Mouse (Mus musculus): Measurements from ENCODE around the gene Ccdc36.

Gene Ccdc36

GRCm38 (mm10) chr9:108441236-108441919 lies 13.1 kb upstream of the Ccdc36 start:
- no peak for DNase-seq

GRCm38 (mm10) chr9:108440485-108440884 lies 12.2 kb upstream of the Ccdc36 start:
- DNase-seq = no peak

GRCm38 (mm10) chr9:108439176-108439575 lies 10.9 kb upstream of the Ccdc36 start:
- no peak for DNase-seq

- no peak for DNase-seq
Measured at GRCm38 (mm10) chr9:108436182-108436581, 7.9 kb upstream of the Ccdc36 start, which contains the start of gene BC048562. TSS of gene BC048562 (plus strand) at chr9:108436482.

- DNase-seq = no peak
Measured at GRCm38 (mm10) chr9:108431431-108432067, 3.3 kb upstream of the Ccdc36 start.

GRCm38 (mm10) chr9:108412221-108412620 lies 16.1 kb downstream of the Ccdc36 start:
- peak; percentile 24 to 58 for DNase-seq

- no peak for DNase-seq
Measured at GRCm38 (mm10) chr9:108411381-108411942, 16.8 kb downstream of the Ccdc36 start.

- DNase-seq = no peak
Measured at GRCm38 (mm10) chr9:108409535-108409934, 18.7 kb downstream of the Ccdc36 start.

- no peak for DNase-seq
Measured at GRCm38 (mm10) chr9:108404451-108404850, 23.8 kb downstream of the Ccdc36 start.

- DNase-seq = no peak
Measured at GRCm38 (mm10) chr9:108403081-108403480, 25.2 kb downstream of the Ccdc36 start.

- peak; percentile 65 to 79 for DNase-seq
Measured at GRCm38 (mm10) chr9:108401186-108401960, 26.9 kb downstream of the Ccdc36 start.

GRCm38 (mm10) chr9:108398324-108398723 lies 30.0 kb downstream of the Ccdc36 start:
- DNase-seq = no peak

- DNase-seq = no peak
Measured at GRCm38 (mm10) chr9:108395427-108395826, 32.9 kb downstream of the Ccdc36 start.

GRCm38 (mm10) chr9:108394191-108394590 lies 34.1 kb downstream of the Ccdc36 start:
- peak; percentile 57 to 59 for DNase-seq

GRCm38 (mm10) chr9:108392676-108393075 lies 35.6 kb downstream of the Ccdc36 start, which contains the start of gene 1700102P08Rik:
TSS of gene 1700102P08Rik (plus strand) at chr9:108392805.
- peak; percentile 80 to 85 for DNase-seq

- DNase-seq = peak; percentile 36 to 64
Measured at GRCm38 (mm10) chr9:108389220-108389619, 39.1 kb downstream of the Ccdc36 start.

GRCm38 (mm10) chr9:108388601-108389000 lies 39.7 kb downstream of the Ccdc36 start:
- DNase-seq = peak; percentile 25 to 29

GRCm38 (mm10) chr9:108386816-108387215 lies 41.5 kb downstream of the Ccdc36 start:
- no peak for DNase-seq

- DNase-seq = peak; percentile 65 to 69
Measured at GRCm38 (mm10) chr9:108385006-108385405, 43.3 kb downstream of the Ccdc36 start.

GRCm38 (mm10) chr9:108381382-108381781 lies 46.9 kb downstream of the Ccdc36 start:
- no peak for DNase-seq

GRCm38 (mm10) chr9:108379294-108379693 lies 49.0 kb downstream of the Ccdc36 start:
- no peak for DNase-seq

GRCm38 (mm10) chr9:108378736-108379135 lies 49.5 kb downstream of the Ccdc36 start:
- DNase-seq = no peak

- DNase-seq = no peak
Measured at GRCm38 (mm10) chr9:108378234-108378633, 50.0 kb downstream of the Ccdc36 start.
